Mouse (Mus musculus): ENCODE results near the gene Stmn3. TPM values are rescaled to one million over a fixed set of nuclear protein-coding genes. Genes with fewer than 3 reads are reported as not detected.
"Not testable (repeated sequence)": the region's sequence is repeated elsewhere in the genome, so short reads cannot be mapped to it uniquely, and the experiment has no call there.

The Stmn3 gene
- polyA plus RNA-seq, 1 experiment from 2014 or later, result 17.3 TPM

DNA sequence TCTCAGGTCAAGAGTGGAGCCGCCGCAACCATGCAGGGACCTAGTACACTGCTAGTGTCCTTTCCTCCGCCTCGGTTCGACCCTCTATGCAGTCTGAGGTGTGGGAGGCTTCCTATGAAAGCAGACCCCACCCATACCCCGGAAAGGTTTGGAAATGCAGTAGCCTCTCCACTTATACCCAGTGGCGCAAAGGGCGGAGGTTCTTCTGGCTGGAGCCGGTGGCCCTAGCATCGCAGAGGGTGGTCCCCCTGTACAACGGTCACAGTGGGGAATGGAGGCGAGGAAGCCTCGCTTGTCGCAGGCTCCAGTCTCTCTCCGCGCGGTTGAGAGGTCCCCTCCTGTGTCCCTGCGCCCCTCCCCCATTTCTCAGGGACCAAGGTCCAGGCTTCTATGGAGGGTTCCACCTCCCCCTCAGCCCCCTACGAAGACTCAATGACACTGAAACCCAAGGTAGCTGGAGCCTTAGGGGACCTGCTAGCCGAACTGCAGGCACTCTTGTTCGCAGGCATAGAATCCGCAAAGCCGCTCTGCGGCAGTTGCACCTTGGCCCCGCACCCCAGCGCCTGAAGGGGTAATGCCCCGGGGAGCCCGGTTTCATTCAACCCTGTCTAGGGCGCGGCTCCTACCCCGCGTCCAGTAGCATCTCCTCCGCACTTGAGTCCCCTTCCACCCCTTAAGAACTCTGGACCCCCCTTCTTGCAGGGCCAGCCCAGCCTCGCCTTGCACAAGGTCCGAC, 788 bp downstream of the Stmn3 start:
- Histone ChIP-seq H3K36me3 (no peaks in the 10 kb centered on the region), H3K4me2 (peak overlapping the region; percentile 50), H3K9ac (no peak overlapping the region), H3K4me1 (peaks cover 10% of the 10 kb centered on the region), H3K27me3 (peaks cover 65% of the 10 kb centered on the region), H3K27ac (no peak overlapping the region), H3K4me3 (replicated peaks) (peak overlapping the region; percentile 28), H3K9me3 (replicated peaks) (no peaks in the 10 kb centered on the region)
- WGBS, result 2% methylated on average over 35 of the region's 35 CpGs
- 0 out of 2 replicates have a peak, but pooled peaks have one; percentile 25 for ATAC-seq (replicated peaks; ENCODE audit: low FRiP score)

DNA sequence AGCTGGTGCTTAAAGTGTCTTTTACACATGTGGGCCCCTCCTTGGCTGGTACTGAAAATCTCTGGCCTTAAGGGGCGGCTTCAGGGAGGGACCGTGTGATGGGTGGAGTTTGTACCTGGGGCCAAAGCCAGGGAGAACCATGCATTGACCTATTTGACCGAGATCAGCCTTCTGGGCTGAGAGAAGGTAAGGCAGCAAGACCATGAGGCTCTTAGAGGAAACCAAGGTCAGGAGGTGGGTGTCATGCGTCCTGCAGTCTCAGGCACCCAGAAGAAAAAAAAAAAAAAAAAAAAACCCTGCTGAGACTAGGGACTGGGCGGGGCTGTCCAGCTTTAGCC, 1.3 kb downstream of the Stmn3 start:
- H3K4me2 ChIP-seq, result peak overlapping the region; percentile 50; the same call in 1 of the 2 replicates
- ATAC-seq (replicated peaks; ENCODE audit: low FRiP score), result no peak
- no peak overlapping the region for H3K9ac ChIP-seq
- H3K27me3 ChIP-seq, result peaks cover 68% of the 10 kb centered on the region
- 10% methylated on average over 5 of the region's 5 CpGs for WGBS
- no peaks in the 10 kb centered on the region for H3K9me3 ChIP-seq (replicated peaks)
- peaks cover 10% of the 10 kb centered on the region for H3K4me1 ChIP-seq
- H3K4me3 ChIP-seq (replicated peaks), result no peak overlapping the region
- no peaks in the 10 kb centered on the region for H3K36me3 ChIP-seq
- H3K27ac ChIP-seq, result no peak overlapping the region

DNA sequence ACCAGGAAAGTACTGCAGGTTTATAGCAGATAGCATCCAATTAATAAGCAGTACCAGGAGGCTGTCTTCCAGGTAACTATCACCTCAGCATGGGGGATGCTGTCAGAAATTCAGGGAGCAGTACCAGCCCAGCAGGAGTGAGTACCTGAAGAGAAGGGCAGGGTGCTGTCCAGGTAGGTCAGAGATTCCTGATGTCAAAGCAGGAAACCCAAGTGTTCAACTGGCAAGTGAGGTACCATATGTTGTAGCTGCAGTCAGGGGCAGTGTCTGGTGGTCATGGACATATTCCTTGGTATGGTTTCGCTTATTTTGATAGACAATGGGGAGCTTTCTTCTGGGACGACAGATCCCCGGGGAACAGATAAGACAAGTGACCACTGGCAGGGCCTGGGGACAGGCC, 1.9 kb downstream of the Stmn3 start:
- no peaks in the 10 kb centered on the region for H3K9me3 ChIP-seq (replicated peaks)
- H3K9ac ChIP-seq, result no peak overlapping the region
- H3K27me3 ChIP-seq, result peaks cover 74% of the 10 kb centered on the region
- no peak overlapping the region for H3K4me3 ChIP-seq (replicated peaks)
- no peak overlapping the region for H3K27ac ChIP-seq
- H3K4me1 ChIP-seq, result peaks cover 10% of the 10 kb centered on the region
- 72% methylated on average over 3 of the region's 3 CpGs for WGBS
- H3K36me3 ChIP-seq, result no peaks in the 10 kb centered on the region
- ATAC-seq (replicated peaks; ENCODE audit: low FRiP score), result no peak
- H3K4me2 ChIP-seq, result no peak overlapping the region

DNA sequence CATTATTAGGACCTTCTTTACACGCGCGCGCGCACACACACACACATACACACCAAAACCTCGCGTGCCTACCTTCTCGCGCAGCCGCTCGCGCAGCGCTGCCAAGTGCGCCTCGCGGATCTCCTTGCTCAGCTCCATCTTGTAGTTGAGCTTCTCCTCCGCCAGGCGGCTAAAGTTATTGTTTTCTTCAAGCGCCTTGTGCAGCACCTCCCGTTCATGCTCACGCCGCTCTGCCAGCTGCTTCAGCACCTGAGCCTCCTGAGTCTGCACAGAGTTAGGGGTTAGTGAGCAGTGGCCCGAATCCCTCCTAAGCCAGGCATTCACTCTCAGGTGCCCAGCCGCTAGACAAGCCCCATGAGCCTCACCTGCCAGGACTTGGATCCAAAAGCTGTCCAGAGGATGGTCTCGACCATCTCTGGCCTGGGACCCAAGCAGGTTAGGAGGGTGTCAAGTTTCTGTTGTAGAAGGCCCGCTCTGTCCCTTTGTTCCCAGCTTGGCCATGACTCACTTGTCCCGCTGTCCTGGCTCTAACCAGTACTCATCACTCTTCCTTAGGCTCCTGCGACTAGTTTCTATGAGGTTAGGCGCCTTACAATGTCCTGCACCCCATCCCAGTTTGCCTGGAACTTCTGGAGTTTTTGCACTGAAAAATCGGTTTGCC, 7.0 kb downstream of the Stmn3 start:
- H3K4me1 ChIP-seq, result peaks cover 3% of the 10 kb centered on the region; the same call in 1 of the 2 replicates
- peaks cover 52% of the 10 kb centered on the region for H3K27me3 ChIP-seq
- no peak overlapping the region for H3K9ac ChIP-seq
- H3K4me2 ChIP-seq, result peak overlapping the region; percentile 34
- no peak overlapping the region; the same call in 1 of the 2 replicates for H3K4me3 ChIP-seq (replicated peaks)
- WGBS, result 11% methylated on average over 30 of the region's 30 CpGs
- H3K36me3 ChIP-seq, result no peaks in the 10 kb centered on the region
- no peak overlapping the region for H3K27ac ChIP-seq
- 0 out of 2 replicates have a peak, but pooled peaks have one; percentile 33 for ATAC-seq (replicated peaks; ENCODE audit: low FRiP score)
- no peaks in the 10 kb centered on the region for H3K9me3 ChIP-seq (replicated peaks)

DNA sequence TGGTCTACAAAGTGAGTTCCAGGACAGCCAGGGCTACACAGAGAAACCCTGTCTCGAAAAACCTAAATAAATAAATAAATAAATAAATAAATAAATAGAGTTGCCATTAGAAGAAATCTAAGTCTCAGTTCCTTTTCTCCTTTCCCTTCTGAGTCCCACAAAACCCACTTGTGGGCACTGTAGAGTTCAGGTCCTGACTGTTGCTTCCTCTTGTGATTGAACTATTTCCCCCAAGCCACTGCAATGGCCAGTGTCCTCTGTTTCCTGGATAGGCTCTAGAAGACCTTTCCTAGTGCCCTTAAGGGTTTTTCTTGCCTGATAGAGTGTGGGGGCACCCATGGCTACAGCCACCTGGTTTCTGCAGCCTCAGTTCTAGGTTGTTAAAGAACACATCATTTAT, 9.4 kb downstream of the Stmn3 start:
- H3K27ac ChIP-seq, result no peak overlapping the region
- no peak overlapping the region for H3K4me3 ChIP-seq (replicated peaks)
- no peak overlapping the region for H3K9ac ChIP-seq
- H3K4me2 ChIP-seq, result no peak overlapping the region
- no peak for ATAC-seq (replicated peaks; ENCODE audit: low FRiP score)
- peaks cover 40% of the 10 kb centered on the region for H3K27me3 ChIP-seq
- no peaks in the 10 kb centered on the region for H3K9me3 ChIP-seq (replicated peaks)
- H3K36me3 ChIP-seq, result peaks cover 21% of the 10 kb centered on the region
- H3K4me1 ChIP-seq, result peaks cover 3% of the 10 kb centered on the region; the same call in 1 of the 2 replicates
- 81% methylated on average over 1 of the region's 1 CpGs for WGBS

DNA sequence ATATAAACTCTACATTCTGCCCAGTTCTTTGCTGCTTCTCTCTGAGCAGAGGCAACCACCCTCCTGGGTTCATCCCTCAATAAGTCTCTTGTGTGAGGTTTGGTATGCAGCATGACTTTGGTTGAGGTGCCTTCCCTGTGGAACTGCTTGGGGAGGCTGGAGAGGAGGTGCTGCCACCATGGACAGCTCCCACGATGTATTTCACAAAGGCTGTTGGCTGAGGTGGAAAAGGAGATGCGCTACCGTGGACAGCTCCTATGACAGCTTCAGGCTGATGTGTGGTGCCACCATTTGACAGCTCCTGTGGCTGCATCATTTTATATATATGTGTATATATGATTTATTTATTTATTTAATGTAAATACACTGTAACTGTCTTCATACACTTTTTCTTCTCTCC, 12.3 kb downstream of the Stmn3 start:
- peaks cover 30% of the 10 kb centered on the region for H3K36me3 ChIP-seq
- H3K9ac ChIP-seq, result no peak overlapping the region
- H3K9me3 ChIP-seq (replicated peaks), result no peaks in the 10 kb centered on the region
- no peak overlapping the region for H3K27ac ChIP-seq
- H3K4me3 ChIP-seq (replicated peaks), result no peak overlapping the region
- H3K4me1 ChIP-seq, result no peaks in the 10 kb centered on the region
- ATAC-seq (replicated peaks; ENCODE audit: low FRiP score), result no peak
- peaks cover 21% of the 10 kb centered on the region for H3K27me3 ChIP-seq
- WGBS, result 32% methylated on average over 3 of the region's 3 CpGs
- H3K4me2 ChIP-seq, result no peak overlapping the region

DNA sequence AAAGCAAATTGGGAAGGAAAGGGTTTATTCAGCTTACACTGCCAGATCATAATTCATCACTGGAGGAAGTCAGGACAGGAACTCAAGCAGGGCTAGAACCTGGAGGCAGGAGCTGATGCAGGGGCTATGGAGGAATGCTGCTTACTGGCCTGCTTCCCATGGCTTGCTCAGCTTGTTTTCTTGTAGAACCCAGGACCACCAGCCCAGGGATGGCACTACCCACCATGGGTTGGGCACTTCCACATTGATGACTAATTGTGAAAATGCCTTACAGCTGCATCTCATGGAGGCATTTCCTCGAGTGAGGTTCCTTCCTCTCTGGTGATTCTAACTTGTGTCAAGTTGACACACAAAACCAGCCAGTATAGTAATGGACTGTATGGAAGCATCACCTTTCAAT, 23.4 kb downstream of the Stmn3 start:
- H3K36me3 ChIP-seq, result peaks cover 7% of the 10 kb centered on the region; the same call in 1 of the 2 replicates
- no peak for ATAC-seq (replicated peaks; ENCODE audit: low FRiP score)
- WGBS, result 79% methylated on average over 1 of the region's 1 CpGs
- no peak overlapping the region for H3K4me3 ChIP-seq (replicated peaks)
- H3K4me1 ChIP-seq, result peaks cover 18% of the 10 kb centered on the region
- no peaks in the 10 kb centered on the region for H3K9me3 ChIP-seq (replicated peaks)
- no peak overlapping the region for H3K9ac ChIP-seq
- no peak overlapping the region for H3K4me2 ChIP-seq
- H3K27me3 ChIP-seq, result no peaks in the 10 kb centered on the region
- H3K27ac ChIP-seq, result no peak overlapping the region

DNA sequence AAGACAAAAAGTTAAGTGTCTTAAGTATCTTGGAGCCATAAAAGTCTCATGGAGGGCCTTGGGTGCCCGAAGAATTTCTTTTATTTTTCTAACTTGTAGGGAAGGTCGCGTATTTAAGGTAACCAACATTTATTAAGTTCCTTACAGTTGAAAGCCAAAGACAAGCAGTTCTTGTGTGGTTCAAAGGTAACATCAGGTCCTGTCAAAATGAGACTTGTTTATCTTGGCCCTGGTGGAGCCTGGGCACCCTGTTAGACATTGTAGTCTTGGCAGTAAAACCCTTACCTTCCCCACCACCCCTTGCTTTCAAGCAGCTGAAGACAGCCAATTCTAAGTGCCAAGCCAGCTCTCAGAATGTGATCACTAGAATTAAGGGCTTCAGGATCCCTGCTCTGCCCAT, 25.6 kb downstream of the Stmn3 start:
- ATAC-seq (replicated peaks; ENCODE audit: low FRiP score), result no peak
- peaks cover 19% of the 10 kb centered on the region for H3K36me3 ChIP-seq
- no peaks in the 10 kb centered on the region for H3K9me3 ChIP-seq (replicated peaks)
- H3K4me3 ChIP-seq (replicated peaks), result peak overlapping the region; percentile 68
- no peaks in the 10 kb centered on the region for H3K27me3 ChIP-seq
- peak overlapping the region; percentile 70 for H3K4me2 ChIP-seq
- H3K27ac ChIP-seq, result no peak overlapping the region
- peak overlapping the region; percentile 43 for H3K9ac ChIP-seq
- whole genome bisulfite sequencing, result 63% methylated on average over 3 of the region's 3 CpGs
- H3K4me1 ChIP-seq, result peaks cover 18% of the 10 kb centered on the region

DNA sequence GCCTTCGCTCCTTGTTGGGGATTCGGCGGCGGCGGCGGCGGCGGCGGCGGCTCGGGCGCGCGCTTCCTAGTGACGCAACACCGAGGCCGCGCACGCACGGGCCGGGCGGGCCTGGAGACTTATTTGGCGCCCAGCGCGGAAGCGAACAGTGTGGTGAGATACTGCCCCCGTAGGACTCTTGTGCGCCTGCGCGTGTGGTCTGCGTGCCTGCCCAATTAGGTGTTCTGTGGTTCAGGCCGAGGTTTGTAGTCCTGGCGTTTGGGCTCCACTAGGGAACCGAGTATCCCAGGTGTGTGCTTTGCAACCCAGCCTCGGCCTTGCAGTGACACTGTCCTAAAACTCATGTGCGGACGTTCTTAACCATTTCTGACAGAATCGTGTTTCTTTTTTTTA, 26.3 kb downstream of the Stmn3 start, which contains the start of gene Gmeb2:
Gene Gmeb2, minus strand, starts transcription at position 78 of the 393 bp plus-strand sequence.
- peak; percentile 98 for ATAC-seq (replicated peaks; ENCODE audit: low FRiP score)
- H3K4me2 ChIP-seq, result peak within 1 kb of the TSS; percentile 70
- 3% methylated on average over 38 of the region's 38 CpGs for WGBS
- peaks cover 24% of the 10 kb centered on the region for H3K36me3 ChIP-seq
- H3K4me3 ChIP-seq (replicated peaks), result peak within 1 kb of the TSS; percentile 68
- H3K27me3 ChIP-seq; H3K9me3 ChIP-seq (replicated peaks): not testable (repeated sequence)
- H3K27ac ChIP-seq, result peak within 1 kb of the TSS; percentile 96
- H3K9ac ChIP-seq, result peak within 1 kb of the TSS; percentile 81
- peaks cover 18% of the 10 kb centered on the region for H3K4me1 ChIP-seq

DNA sequence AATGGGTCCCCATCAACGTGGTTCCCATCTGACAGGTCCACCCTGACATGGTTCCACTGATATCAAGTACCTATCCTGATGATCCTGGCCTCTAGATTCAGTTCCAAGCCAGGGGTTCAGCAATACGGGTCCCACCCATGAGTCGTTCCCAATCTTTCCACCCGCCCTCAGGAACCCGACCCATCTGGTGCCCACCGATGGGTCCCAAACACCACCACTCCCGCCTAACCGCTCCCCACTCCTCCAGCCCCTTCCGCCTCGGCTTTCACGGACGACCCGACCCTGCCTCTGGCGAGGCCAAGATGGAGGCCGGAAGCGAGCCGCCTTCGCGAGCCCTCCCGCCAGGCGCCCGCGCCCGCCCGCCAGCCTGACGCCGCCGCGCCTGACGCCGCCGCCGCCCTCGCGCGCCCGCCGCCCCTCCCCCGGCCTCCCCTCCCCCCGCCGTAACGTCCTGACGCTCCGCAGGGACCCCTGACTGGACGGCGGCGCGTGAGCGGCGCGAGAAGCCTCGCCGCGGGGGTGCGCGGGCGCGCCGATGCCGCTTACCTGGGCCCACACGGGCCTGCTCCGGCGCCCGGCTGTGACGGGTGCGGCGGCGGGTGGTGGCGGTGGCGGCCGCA, 26.9 kb downstream of the Stmn3 start:
- Histone ChIP-seq H3K27ac (peak overlapping the region; percentile 96), H3K4me1 (peaks cover 18% of the 10 kb centered on the region), H3K4me2 (peak overlapping the region; percentile 70), H3K9ac (peak overlapping the region; percentile 81), H3K9me3 (replicated peaks) (no peaks in the 10 kb centered on the region), H3K27me3 (no peaks in the 10 kb centered on the region), H3K4me3 (replicated peaks) (peak overlapping the region; percentile 68), H3K36me3 (peaks cover 28% of the 10 kb centered on the region)
- peak; percentile 91 for ATAC-seq (replicated peaks; ENCODE audit: low FRiP score)
- WGBS, result under 1% methylated on average over 49 of the region's 71 CpGs

DNA sequence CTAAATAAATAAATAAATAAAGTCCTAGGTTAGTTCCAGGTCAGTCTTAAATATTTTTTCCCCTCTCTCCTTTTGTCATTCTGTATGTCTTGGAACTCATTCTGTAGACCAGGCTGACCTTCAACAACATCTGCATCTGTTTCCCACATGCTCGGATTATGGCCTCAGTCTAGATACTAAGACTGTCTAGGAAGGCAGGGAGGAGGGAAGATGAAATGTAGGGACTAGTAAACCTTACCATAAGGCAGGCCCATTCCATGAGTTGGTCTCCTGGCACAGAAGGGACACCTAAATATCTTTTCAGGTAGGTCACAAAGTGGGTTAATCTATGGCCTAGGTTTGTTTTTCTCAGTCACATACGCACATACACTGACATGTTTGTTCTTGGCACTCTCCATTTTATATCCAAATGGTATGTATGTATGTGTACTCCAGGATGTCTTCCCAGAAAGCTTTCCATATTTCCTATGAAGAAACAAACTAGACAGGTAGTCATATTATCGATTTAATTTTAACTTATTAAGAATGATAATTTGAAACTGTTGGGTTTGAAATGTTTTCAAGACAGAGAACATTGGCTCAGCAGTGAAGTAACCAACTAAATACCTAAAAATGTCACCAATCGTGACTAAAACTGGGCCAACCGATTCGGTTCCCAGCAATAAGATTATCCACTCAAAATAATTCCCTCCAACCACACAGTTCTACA, 27.5 kb downstream of the Stmn3 start:
- Histone ChIP-seq H3K4me3 (replicated peaks) (peak overlapping the region; percentile 68), H3K4me1 (peaks cover 18% of the 10 kb centered on the region), H3K4me2 (peak overlapping the region; percentile 70), H3K27ac (peak overlapping the region; percentile 96), H3K9ac (peak overlapping the region; percentile 81), H3K27me3 (no peaks in the 10 kb centered on the region), H3K9me3 (replicated peaks) (no peaks in the 10 kb centered on the region), H3K36me3 (peaks cover 34% of the 10 kb centered on the region)
- no peak for ATAC-seq (replicated peaks; ENCODE audit: low FRiP score)
- WGBS, result 54% methylated on average over 6 of the region's 6 CpGs

Measured in kidney, embryonic 15.5 days (tissue).